Mouse (Mus musculus): ENCODE data around the gene Ifi202b. TPM values are rescaled to one million over a fixed set of nuclear protein-coding genes. Genes with fewer than 3 reads are reported as not detected.

Ifi202b gene
- polyA plus RNA-seq, 2 experiments from 2014 or later = not detected

Other genes starting within 250 kb of the Ifi202b start
- gene Ifi207, start 241.0 kb downstream of the Ifi202b start, polyA plus RNA-seq (2017; shearing (Covaris generic)) = under 1 TPM; 0.09 to 0.16 TPM
- gene Ifi204, start 215.8 kb downstream of the Ifi202b start, polyA plus RNA-seq (2017; shearing (Covaris generic)) = 1 to 10 TPM in 1 of 2 experiments, not detected in 1; 1.1 TPM
- gene Ifi211, start 69.7 kb downstream of the Ifi202b start, polyA plus RNA-seq (2017; shearing (Covaris generic)) = 1 to 10 TPM; 1.2 to 1.5 TPM
- gene Mndal, start 40.3 kb downstream of the Ifi202b start, polyA plus RNA-seq (2017; shearing (Covaris generic)) = 100 to 1,000 TPM; 417 to 550 TPM
- gene Ifi203, start 40.1 kb downstream of the Ifi202b start, polyA plus RNA-seq (2017; shearing (Covaris generic)) = 100 to 1,000 TPM; 265 to 384 TPM
- gene Ifi205, start 49.1 kb upstream of the Ifi202b start, polyA plus RNA-seq (2017; shearing (Covaris generic)) = under 1 TPM in 1 of 2 experiments, not detected in 1; 0.61 TPM
- not detected for gene Olfr433, start 58.0 kb upstream of the Ifi202b start, polyA plus RNA-seq (2017; shearing (Covaris generic))
- gene Olfr432, start 66.5 kb upstream of the Ifi202b start, polyA plus RNA-seq (2017; shearing (Covaris generic)) = not detected
- not detected for gene Olfr430, start 83.9 kb upstream of the Ifi202b start, polyA plus RNA-seq (2017; shearing (Covaris generic))
- not detected for gene Olfr429, start 101.6 kb upstream of the Ifi202b start, polyA plus RNA-seq (2017; shearing (Covaris generic))
- not detected for gene Olfr427, start 114.1 kb upstream of the Ifi202b start, polyA plus RNA-seq (2017; shearing (Covaris generic))
- gene Olfr231, start 138.4 kb upstream of the Ifi202b start, polyA plus RNA-seq (2017; shearing (Covaris generic)) = not detected
- not detected for gene Olfr424, start 148.8 kb upstream of the Ifi202b start, polyA plus RNA-seq (2017; shearing (Covaris generic))
- gene Olfr420, start 172.9 kb upstream of the Ifi202b start, polyA plus RNA-seq (2017; shearing (Covaris generic)) = not detected
- gene Spta1, start 190.0 kb upstream of the Ifi202b start, polyA plus RNA-seq (2017; shearing (Covaris generic)) = under 1 TPM in 1 of 2 experiments, not detected in 1; 0.06 TPM

All from CD4-positive, CD25-positive, alpha-beta regulatory T cell, adult 4 months (primary cell).